Mouse (Mus musculus): ENCODE data around the gene Sec23b. TPM values are rescaled to one million over a fixed set of nuclear protein-coding genes. Genes with fewer than 3 reads are reported as not detected.
A peak's percentile ranks its signal among the peaks of the same experiment; 100 is the strongest.

Gene Sec23b
- polyA plus RNA-seq, 1 experiment from 2014 or later = 80.6 TPM

- WGBS = 87% methylated on average over 6 of the region's 6 CpGs
- no peak overlapping the region for H3K27ac ChIP-seq (ENCODE audit: low read length)
- H3K4me1 ChIP-seq (ENCODE audit: control insufficient read depth, insufficient read depth, low read length) = no peaks in the 10 kb centered on the region; the same call in 1 of the 2 replicates
- no peaks in the 10 kb centered on the region for H3K9me3 ChIP-seq (ENCODE audit: control insufficient read depth, low read depth, low read length)
- no peak overlapping the region for H3K4me2 ChIP-seq (replicated peaks; ENCODE audit: low read depth, low read length)
- peaks cover 61% of the 10 kb centered on the region for H3K36me3 ChIP-seq (ENCODE audit: control insufficient read depth, insufficient read depth, low read length)
- no peak for ATAC-seq (ENCODE audit: insufficient number of reproducible peaks, insufficient read depth, low FRiP score, low read depth)
- H3K27me3 ChIP-seq (ENCODE audit: control insufficient read depth, insufficient read depth, low read length) = no peaks in the 10 kb centered on the region
- no peak overlapping the region for H3K9ac ChIP-seq (replicated peaks; ENCODE audit: low read depth, low read length)
- no peak overlapping the region for H3K4me3 ChIP-seq (ENCODE audit: low read depth, low read length)
Measured at GRCm38 (mm10) chr2:144543670-144544069, 12.4 kb upstream of the Sec23b start.

GRCm38 (mm10) chr2:144544630-144545029 lies 11.4 kb upstream of the Sec23b start:
- Histone ChIP-seq H3K27ac (ENCODE audit: low read length) (no peak overlapping the region), H3K27me3 (ENCODE audit: control insufficient read depth, insufficient read depth, low read length) (no peaks in the 10 kb centered on the region), H3K9me3 (ENCODE audit: control insufficient read depth, low read depth, low read length) (no peaks in the 10 kb centered on the region), H3K9ac (replicated peaks; ENCODE audit: low read depth, low read length) (no peak overlapping the region), H3K4me3 (ENCODE audit: low read depth, low read length) (no peak overlapping the region), H3K4me2 (replicated peaks; ENCODE audit: low read depth, low read length) (no peak overlapping the region), H3K4me1 (ENCODE audit: control insufficient read depth, insufficient read depth, low read length) (no peaks in the 10 kb centered on the region; the same call in 1 of the 2 replicates), H3K36me3 (ENCODE audit: control insufficient read depth, insufficient read depth, low read length) (peaks cover 51% of the 10 kb centered on the region)
- WGBS = 79% methylated on average over 6 of the region's 6 CpGs
- peak; percentile 48; the same call in 1 of the 2 replicates for ATAC-seq (ENCODE audit: insufficient number of reproducible peaks, insufficient read depth, low FRiP score, low read depth)

- Histone ChIP-seq H3K9me3 (ENCODE audit: control insufficient read depth, low read depth, low read length) (no peaks in the 10 kb centered on the region), H3K4me2 (replicated peaks; ENCODE audit: low read depth, low read length) (no peak overlapping the region), H3K9ac (replicated peaks; ENCODE audit: low read depth, low read length) (no peak overlapping the region), H3K4me1 (ENCODE audit: control insufficient read depth, insufficient read depth, low read length) (peaks cover 2% of the 10 kb centered on the region; the same call in 1 of the 2 replicates), H3K27me3 (ENCODE audit: control insufficient read depth, insufficient read depth, low read length) (no peaks in the 10 kb centered on the region), H3K27ac (ENCODE audit: low read length) (no peak overlapping the region), H3K36me3 (ENCODE audit: control insufficient read depth, insufficient read depth, low read length) (peaks cover 47% of the 10 kb centered on the region), H3K4me3 (ENCODE audit: low read depth, low read length) (no peak overlapping the region)
- WGBS = 90% methylated on average over 2 of the region's 2 CpGs
- ATAC-seq (ENCODE audit: insufficient number of reproducible peaks, insufficient read depth, low FRiP score, low read depth) = no peak
Measured at GRCm38 (mm10) chr2:144545061-144545460, 11.0 kb upstream of the Sec23b start.

GRCm38 (mm10) chr2:144545481-144545880 lies 10.5 kb upstream of the Sec23b start:
- Histone ChIP-seq H3K4me2 (replicated peaks; ENCODE audit: low read depth, low read length) (no peak overlapping the region), H3K9me3 (ENCODE audit: control insufficient read depth, low read depth, low read length) (no peaks in the 10 kb centered on the region), H3K9ac (replicated peaks; ENCODE audit: low read depth, low read length) (no peak overlapping the region), H3K4me1 (ENCODE audit: control insufficient read depth, insufficient read depth, low read length) (peaks cover 3% of the 10 kb centered on the region; the same call in 1 of the 2 replicates), H3K36me3 (ENCODE audit: control insufficient read depth, insufficient read depth, low read length) (peaks cover 43% of the 10 kb centered on the region), H3K27ac (ENCODE audit: low read length) (no peak overlapping the region), H3K27me3 (ENCODE audit: control insufficient read depth, insufficient read depth, low read length) (no peaks in the 10 kb centered on the region), H3K4me3 (ENCODE audit: low read depth, low read length) (no peak overlapping the region)
- 23% methylated on average over 1 of the region's 1 CpGs for WGBS
- no peak for ATAC-seq (ENCODE audit: insufficient number of reproducible peaks, insufficient read depth, low FRiP score, low read depth)

- WGBS = 57% methylated on average over 4 of the region's 4 CpGs
- H3K4me1 ChIP-seq (ENCODE audit: control insufficient read depth, insufficient read depth, low read length) = peaks cover 3% of the 10 kb centered on the region; the same call in 1 of the 2 replicates
- H3K27me3 ChIP-seq (ENCODE audit: control insufficient read depth, insufficient read depth, low read length) = no peaks in the 10 kb centered on the region
- H3K4me2 ChIP-seq (replicated peaks; ENCODE audit: low read depth, low read length) = no peak overlapping the region
- H3K27ac ChIP-seq (ENCODE audit: low read length) = no peak overlapping the region
- H3K9ac ChIP-seq (replicated peaks; ENCODE audit: low read depth, low read length) = no peak overlapping the region
- peaks cover 41% of the 10 kb centered on the region for H3K36me3 ChIP-seq (ENCODE audit: control insufficient read depth, insufficient read depth, low read length)
- no peak for ATAC-seq (ENCODE audit: insufficient number of reproducible peaks, insufficient read depth, low FRiP score, low read depth)
- H3K4me3 ChIP-seq (ENCODE audit: low read depth, low read length) = no peak overlapping the region
- no peaks in the 10 kb centered on the region for H3K9me3 ChIP-seq (ENCODE audit: control insufficient read depth, low read depth, low read length)
Measured at GRCm38 (mm10) chr2:144547559-144547958, 8.5 kb upstream of the Sec23b start.

- Histone ChIP-seq H3K27ac (ENCODE audit: low read length) (peak within 1 kb of the TSS; percentile 83; the same call in 1 of the 2 replicates), H3K36me3 (ENCODE audit: control insufficient read depth, insufficient read depth, low read length) (peaks cover 18% of the 10 kb centered on the region), H3K9me3 (ENCODE audit: control insufficient read depth, low read depth, low read length) (no peaks in the 10 kb centered on the region), H3K9ac (replicated peaks; ENCODE audit: low read depth, low read length) (peak within 1 kb of the TSS; percentile 71), H3K4me2 (replicated peaks; ENCODE audit: low read depth, low read length) (peak within 1 kb of the TSS; percentile 68), H3K4me3 (ENCODE audit: low read depth, low read length) (peak within 1 kb of the TSS; percentile 72), H3K4me1 (ENCODE audit: control insufficient read depth, insufficient read depth, low read length) (peaks cover 3% of the 10 kb centered on the region; the same call in 1 of the 2 replicates), H3K27me3 (ENCODE audit: control insufficient read depth, insufficient read depth, low read length) (no peaks in the 10 kb centered on the region)
- peak; percentile 91 for ATAC-seq (ENCODE audit: insufficient number of reproducible peaks, insufficient read depth, low FRiP score, low read depth)
- under 1% methylated on average over 17 of the region's 17 CpGs for WGBS
Measured at GRCm38 (mm10) chr2:144550529-144550928, 5.5 kb upstream of the Sec23b start, which contains the start of gene Rbbp9. Gene Rbbp9 (minus strand): TSS chr2:144550869.

GRCm38 (mm10) chr2:144553905-144554304 lies 2.1 kb upstream of the Sec23b start:
- H3K36me3 ChIP-seq (ENCODE audit: control insufficient read depth, insufficient read depth, low read length) = no peaks in the 10 kb centered on the region
- no peak for ATAC-seq (ENCODE audit: insufficient number of reproducible peaks, insufficient read depth, low FRiP score, low read depth)
- H3K27ac ChIP-seq (ENCODE audit: low read length) = no peak overlapping the region
- WGBS = 93% methylated on average over 3 of the region's 3 CpGs
- H3K9me3 ChIP-seq (ENCODE audit: control insufficient read depth, low read depth, low read length) = no peaks in the 10 kb centered on the region
- no peak overlapping the region for H3K4me2 ChIP-seq (replicated peaks; ENCODE audit: low read depth, low read length)
- H3K9ac ChIP-seq (replicated peaks; ENCODE audit: low read depth, low read length) = no peak overlapping the region
- no peaks in the 10 kb centered on the region for H3K27me3 ChIP-seq (ENCODE audit: control insufficient read depth, insufficient read depth, low read length)
- H3K4me3 ChIP-seq (ENCODE audit: low read depth, low read length) = no peak overlapping the region
- peaks cover 7% of the 10 kb centered on the region; the same call in 1 of the 2 replicates for H3K4me1 ChIP-seq (ENCODE audit: control insufficient read depth, insufficient read depth, low read length)

- peaks cover 9% of the 10 kb centered on the region for H3K36me3 ChIP-seq (ENCODE audit: control insufficient read depth, insufficient read depth, low read length)
- H3K9ac ChIP-seq (replicated peaks; ENCODE audit: low read depth, low read length) = peak overlapping the region; percentile 18
- H3K4me2 ChIP-seq (replicated peaks; ENCODE audit: low read depth, low read length) = peak overlapping the region; percentile 37
- peaks cover 4% of the 10 kb centered on the region; the same call in 1 of the 2 replicates for H3K4me1 ChIP-seq (ENCODE audit: control insufficient read depth, insufficient read depth, low read length)
- no peaks in the 10 kb centered on the region for H3K27me3 ChIP-seq (ENCODE audit: control insufficient read depth, insufficient read depth, low read length)
- H3K27ac ChIP-seq (ENCODE audit: low read length) = peak overlapping the region; percentile 83
- peak overlapping the region; percentile 66 for H3K4me3 ChIP-seq (ENCODE audit: low read depth, low read length)
- ATAC-seq (ENCODE audit: insufficient number of reproducible peaks, insufficient read depth, low FRiP score, low read depth) = 0 out of 2 replicates have a peak, but pooled peaks have one; percentile 11
- no peaks in the 10 kb centered on the region for H3K9me3 ChIP-seq (ENCODE audit: control insufficient read depth, low read depth, low read length)
- 3% methylated on average over 14 of the region's 14 CpGs for WGBS
Measured at GRCm38 (mm10) chr2:144555286-144555819, 676 bp upstream of the Sec23b start.

GRCm38 (mm10) chr2:144588723-144589122 lies 32.7 kb downstream of the Sec23b start:
- no peaks in the 10 kb centered on the region for H3K27me3 ChIP-seq (ENCODE audit: control insufficient read depth, insufficient read depth, low read length)
- H3K4me2 ChIP-seq (replicated peaks; ENCODE audit: low read depth, low read length) = no peak overlapping the region
- H3K27ac ChIP-seq (ENCODE audit: low read length) = no peak overlapping the region
- no peaks in the 10 kb centered on the region for H3K4me1 ChIP-seq (ENCODE audit: control insufficient read depth, insufficient read depth, low read length)
- H3K4me3 ChIP-seq (ENCODE audit: low read depth, low read length) = no peak overlapping the region
- no peak for ATAC-seq (ENCODE audit: insufficient number of reproducible peaks, insufficient read depth, low FRiP score, low read depth)
- no peaks in the 10 kb centered on the region for H3K9me3 ChIP-seq (ENCODE audit: control insufficient read depth, low read depth, low read length)
- WGBS = 81% methylated on average over 4 of the region's 4 CpGs
- no peak overlapping the region for H3K9ac ChIP-seq (replicated peaks; ENCODE audit: low read depth, low read length)
- peaks cover 58% of the 10 kb centered on the region for H3K36me3 ChIP-seq (ENCODE audit: control insufficient read depth, insufficient read depth, low read length)
